Mouse (Mus musculus) natural killer cell, adult 2 months (primary cell): ENCODE data around the gene H2-Ob.
A peak's percentile ranks its signal among the peaks of the same experiment; 100 is the strongest.

ENCODE experiments used
- DNase-seq, 2 experiments: peaks; one replicate each; pipeline ENCODE4 v3.0.0; 2022; ENCODE audit warnings: low spot score in 2 of 2

The H2-Ob gene

GRCm38 (mm10) chr17:34285371-34285770, 46.7 kb downstream of the H2-Ob start:
- DNase-seq = no peak

- peak in 1 of 2 experiments; percentile 71 for DNase-seq
Measured at GRCm38 (mm10) chr17:34285848-34286247, 47.1 kb downstream of the H2-Ob start.

GRCm38 (mm10) chr17:34286501-34286900, 47.8 kb downstream of the H2-Ob start:
- no peak for DNase-seq

GRCm38 (mm10) chr17:34286999-34287398, 48.3 kb downstream of the H2-Ob start:
- DNase-seq = no peak

GRCm38 (mm10) chr17:34287648-34288047, 48.9 kb downstream of the H2-Ob start, which contains the start of gene H2-Aa:
TSS of gene H2-Aa (minus strand) at chr17:34287823.
- peak; percentile 91 to 96 for DNase-seq

- no peak for DNase-seq
Measured at GRCm38 (mm10) chr17:34288131-34288530, 49.4 kb downstream of the H2-Ob start.

GRCm38 (mm10) chr17:34291609-34292008, 52.9 kb downstream of the H2-Ob start:
- peak; percentile 82 to 91 for DNase-seq

- DNase-seq = no peak
Measured at GRCm38 (mm10) chr17:34292570-34292969, 53.9 kb downstream of the H2-Ob start.

- peak; percentile 68 to 92 for DNase-seq
Measured at GRCm38 (mm10) chr17:34293533-34293932, 54.8 kb downstream of the H2-Ob start.

GRCm38 (mm10) chr17:34294249-34294648, 55.5 kb downstream of the H2-Ob start:
- DNase-seq = no peak

- peak in 1 of 2 experiments; percentile 14 for DNase-seq
Measured at GRCm38 (mm10) chr17:34295307-34295706, 56.6 kb downstream of the H2-Ob start.

GRCm38 (mm10) chr17:34295891-34296794, 57.4 kb downstream of the H2-Ob start:
- DNase-seq = peak; percentile 90 to 92

- DNase-seq = peak in 1 of 2 experiments; percentile 72
Measured at GRCm38 (mm10) chr17:34299356-34299755, 60.7 kb downstream of the H2-Ob start.

- DNase-seq = no peak
Measured at GRCm38 (mm10) chr17:34300071-34300470, 61.4 kb downstream of the H2-Ob start.

GRCm38 (mm10) chr17:34300691-34301566, 62.2 kb downstream of the H2-Ob start:
- peak in 1 of 2 experiments; percentile 88 for DNase-seq

GRCm38 (mm10) chr17:34301670-34302190, 63.0 kb downstream of the H2-Ob start:
- peak in 1 of 2 experiments; percentile 21 for DNase-seq

GRCm38 (mm10) chr17:34303789-34304188, 65.1 kb downstream of the H2-Ob start:
- DNase-seq = peak in 1 of 2 experiments; percentile 3
